Mouse (Mus musculus): ENCODE measurements around the gene D130043K22Rik.
"Not testable (repeated sequence)": the region's sequence is repeated elsewhere in the genome, so short reads cannot be mapped to it uniquely, and the experiment has no call there.

DNA sequence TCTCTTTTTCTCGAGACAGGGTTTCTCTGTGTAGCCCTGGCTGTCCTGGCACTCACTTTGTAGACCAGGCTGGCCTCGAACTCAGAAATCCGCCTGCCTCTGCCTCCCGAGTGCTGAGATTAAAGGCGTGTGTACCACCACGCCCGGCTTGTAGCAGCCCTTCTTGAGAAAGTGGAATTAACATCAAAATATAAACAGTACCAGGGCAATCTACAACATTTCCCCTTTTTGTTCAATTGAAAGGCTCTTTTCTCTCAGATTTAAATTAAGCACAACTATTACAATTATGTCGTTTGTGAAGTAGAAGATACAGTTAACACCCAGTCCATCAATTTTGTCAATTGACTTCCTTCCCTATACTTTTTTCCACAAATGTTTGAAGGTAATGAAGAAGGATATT, 7.2 kb upstream of the D130043K22Rik start:
- TF ChIP-seq CTCF (IDR thresholded peaks at IDR 0.05; ENCODE audit: low read depth); EP300 (optimal IDR thresholded peaks at IDR 0.05): not testable (repeated sequence)

All from stomach, postnatal 0 days (tissue).